Mouse (Mus musculus) CH12.LX (cell line): ENCODE data around the gene P2ry10b. TPM values are rescaled to one million over a fixed set of nuclear protein-coding genes. Genes with fewer than 3 reads are reported as not detected.

Experiments
- DNase-seq: peaks from one replicate; pipeline ENCODE4 v3.0.0-alpha.2; 2013; ENCODE audit errors: extremely low read depth
- H3K27ac ChIP-seq: 2 replicates; pipeline ENCODE4 v1.5.1; 2012; ENCODE audit warnings: low read depth, mild to moderate bottlenecking, control low read depth, moderate library complexity; ENCODE audit not compliant: insufficient read depth
- H3K27me3 ChIP-seq: replicated peaks from 2 replicates; pipeline ENCODE3; 2012; ENCODE audit warnings: inconsistent platforms
- H3K36me3 ChIP-seq, 2 experiments: replicated peaks in 1 of 2; 2 replicates each; pipeline versions ENCODE3 to v1.6.1; 2012; ENCODE audit warnings: inconsistent platforms in 1 of 2, low read length in 1 of 2, mild to moderate bottlenecking in 1 of 2, mixed read lengths in 1 of 2, moderate library complexity in 1 of 2; ENCODE audit not compliant: control insufficient read depth in 1 of 2, insufficient read depth in 1 of 2
- H3K4me1 ChIP-seq, 2 experiments: 2 replicates each; pipeline ENCODE4 v1.6.1; 2012; ENCODE audit warnings: inconsistent platforms in 1 of 2, moderate library complexity in 1 of 2; ENCODE audit not compliant: insufficient read depth in 2 of 2, control insufficient read depth in 1 of 2
- H3K4me2 ChIP-seq: 2 replicates; pipeline ENCODE4 v1.6.1; 2012; ENCODE audit warnings: low read depth, mild to moderate bottlenecking, control low read depth; ENCODE audit not compliant: poor library complexity, insufficient read depth, severe bottlenecking
- H3K4me3 ChIP-seq, 3 experiments: fragments of 150-350 bp in 1 of 3; sonication (generic) in 1 of 3; replicated peaks in 1 of 3; 2 replicates each; pipeline versions ENCODE3 to v1.5.1; 2011 to 2012; ENCODE audit warnings: low read depth in 2 of 3, low read length in 2 of 3, mild to moderate bottlenecking in 2 of 3, moderate library complexity in 2 of 3, control low read depth in 1 of 3, improper control_type of control experiment in 1 of 3, inconsistent platforms in 1 of 3, mixed read lengths in 1 of 3; ENCODE audit not compliant: poor library complexity in 1 of 3
- H3K79me2 ChIP-seq: replicated peaks from 2 replicates; pipeline ENCODE4 v1.6.1; 2012; ENCODE audit warnings: mild to moderate bottlenecking, moderate library complexity; ENCODE audit not compliant: control insufficient read depth, poor library complexity, insufficient read depth, severe bottlenecking; ENCODE audit errors: extremely low read depth
- H3K9ac ChIP-seq: 2 replicates; pipeline ENCODE4 v1.6.1; 2012; ENCODE audit warnings: low read depth, mild to moderate bottlenecking, control low read depth, moderate library complexity; ENCODE audit not compliant: insufficient read depth
- H3K9me3 ChIP-seq: replicated peaks from 2 replicates; pipeline ENCODE3; 2012; ENCODE audit warnings: low read length, inconsistent platforms, mixed read lengths
- CHD1 ChIP-seq: IDR thresholded peaks from 2 replicates; pipeline ENCODE4 v1.6.1; 2012; ENCODE audit warnings: low read depth, low read length, improper control_type of control experiment, inconsistent platforms
- CTCF ChIP-seq, 2 experiments: IDR thresholded peaks in 1 of 2; conservative IDR thresholded peaks in 1 of 2; 2 replicates each; pipeline ENCODE4 v1.5.1; 2011 to 2012; ENCODE audit warnings: low read depth in 2 of 2, low read length in 2 of 2, improper control_type of control experiment in 1 of 2, inconsistent platforms in 1 of 2, mild to moderate bottlenecking in 1 of 2, moderate library complexity in 1 of 2
- ELF1 ChIP-seq: IDR thresholded peaks from 2 replicates; pipeline ENCODE4 v1.6.1; 2014; ENCODE audit warnings: low read depth, mild to moderate bottlenecking, inconsistent platforms, low read length, improper control_type of control experiment
- EP300 ChIP-seq: IDR thresholded peaks from 2 replicates; pipeline ENCODE4 v1.6.1; 2011; ENCODE audit warnings: low read length, improper control_type of control experiment
- ETS1 ChIP-seq: conservative IDR thresholded peaks from 2 replicates; pipeline ENCODE4 v1.6.1; 2012; ENCODE audit warnings: low read depth, mild to moderate bottlenecking, inconsistent platforms, low read length, improper control_type of control experiment, moderate library complexity
- GABPA ChIP-seq: IDR thresholded peaks from 2 replicates; pipeline ENCODE4 v1.6.1; 2012; ENCODE audit warnings: low read depth, low read length, improper control_type of control experiment, inconsistent platforms; ENCODE audit not compliant: insufficient replicate concordance
- HCFC1 ChIP-seq: IDR thresholded peaks from 2 replicates; pipeline ENCODE4 v1.6.1; 2012; ENCODE audit warnings: low read depth, mild to moderate bottlenecking, inconsistent platforms, low read length, improper control_type of control experiment
- IRF4 ChIP-seq: IDR thresholded peaks from 2 replicates; pipeline ENCODE4 v1.6.1; 2014; ENCODE audit warnings: low read depth, mild to moderate bottlenecking, inconsistent platforms, low read length, improper control_type of control experiment
- JUN ChIP-seq: IDR thresholded peaks from 2 replicates; pipeline ENCODE4 v1.6.1; 2011; ENCODE audit warnings: low read depth, mild to moderate bottlenecking, low read length, improper control_type of control experiment, moderate library complexity; ENCODE audit not compliant: insufficient read depth
- JUND ChIP-seq: conservative IDR thresholded peaks from 2 replicates; pipeline ENCODE4 v1.6.1; 2011; ENCODE audit warnings: low read depth, low read length, improper control_type of control experiment
- POLR2A ChIP-seq: IDR thresholded peaks from 2 replicates; pipeline ENCODE4 v1.6.1; 2011; ENCODE audit warnings: low read depth, mild to moderate bottlenecking, improper control_type of control experiment, low read length
- POLR2AphosphoS2 ChIP-seq: IDR thresholded peaks from 2 replicates; pipeline ENCODE4 v1.6.1; 2011; ENCODE audit warnings: low read depth, low read length, improper control_type of control experiment
- RCOR1 ChIP-seq: conservative IDR thresholded peaks from 2 replicates; pipeline ENCODE4 v1.6.1; 2012; ENCODE audit warnings: low read depth, mild to moderate bottlenecking, inconsistent platforms, low read length, improper control_type of control experiment
- TBP ChIP-seq: conservative IDR thresholded peaks from 2 replicates; pipeline ENCODE4 v1.6.1; 2011; ENCODE audit warnings: low read depth, low read length, improper control_type of control experiment
- UBTF ChIP-seq: IDR thresholded peaks from 2 replicates; pipeline ENCODE4 v1.6.1; 2012; ENCODE audit warnings: low read depth, mild to moderate bottlenecking, inconsistent platforms, low read length, improper control_type of control experiment, moderate library complexity
- ZC3H11A ChIP-seq: IDR thresholded peaks from 2 replicates; pipeline ENCODE4 v1.6.1; 2012; ENCODE audit warnings: low read depth, mild to moderate bottlenecking, inconsistent platforms, low read length, improper control_type of control experiment
- ZKSCAN1 ChIP-seq: IDR thresholded peaks from 2 replicates; pipeline ENCODE4 v1.6.1; 2012; ENCODE audit warnings: low read depth, inconsistent platforms, low read length, improper control_type of control experiment, borderline replicate concordance
- dilution Hi-C: fragments of 300-500 bp; cut with MboI; formaldehyde crosslinking; loops from 2 replicates; pipeline ENCODE4 v1.14.3; 2020; ENCODE audit warnings: low sequenced_read_pairs; ENCODE audit not compliant: extremely low pct_unique_long_range_greater_than_20kb, extremely low pct_ligation_motif_present
- in situ Hi-C: fragments of 300-500 bp; cut with MboI; formaldehyde crosslinking; loops from 3 replicates; pipeline ENCODE4 v1.14.3; 2019; ENCODE audit warnings: low sequenced_read_pairs, low pct_ligation_motif_present, low pct_unique_long_range_greater_than_20kb, mixed read lengths
- polyA plus RNA-seq: library from polyadenylated mRNA; unstranded; fragments of >175 nt; gene quantifications from 2 replicates; pipeline ENCODE4 v1.2.1, GENCODE M21; 2012; ENCODE audit warnings: low read depth; ENCODE audit not compliant: insufficient read length
- total RNA-seq, 2 experiments: library from RNA; depleted of rRNA; stranded (reverse); fragments of 300-350 nt in 1 of 2; fragments of >200 nt in 1 of 2; gene quantifications; 2 replicates each; pipeline ENCODE4 v1.2.3; 2012 to 2014

The P2ry10b gene
- total and polyA plus RNA-seq, 3 experiments: 1.2 to 2.7 (median 1.3) TPM

DNA sequence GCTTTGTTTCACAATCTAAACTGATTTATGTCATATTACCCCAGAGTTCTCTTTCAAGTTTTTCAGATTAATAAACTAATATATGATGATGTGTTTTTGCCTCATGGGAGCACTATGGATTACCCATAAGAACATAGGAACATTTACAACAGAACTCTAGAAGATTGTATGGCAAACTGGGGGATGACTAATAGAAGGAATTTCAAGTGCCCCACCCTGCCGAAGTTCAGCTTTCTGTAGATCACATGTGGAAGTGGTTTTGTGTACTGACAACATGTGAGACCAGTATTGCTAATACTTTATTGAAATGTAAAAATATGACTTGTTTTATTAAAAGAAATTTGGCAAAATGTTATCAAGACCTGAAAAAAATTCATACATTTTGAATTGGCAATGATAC, 31.7 kb upstream of the P2ry10b start:
- dilution Hi-C loops (no loop called here), in situ Hi-C loops (no loop called here)
- Histone ChIP-seq H3K4me3 (no peak overlapping the region), H3K4me1 (no peaks in the 10 kb centered on the region), H3K4me2 (no peak overlapping the region), H3K27ac (no peak overlapping the region), H3K36me3 (no peaks in the 10 kb centered on the region), H3K9me3 (no peaks in the 10 kb centered on the region), H3K27me3 (no peaks in the 10 kb centered on the region), H3K9ac (no peak overlapping the region), H3K79me2 (no peaks in the 10 kb centered on the region)
- no peak for DNase-seq
- TF ChIP-seq ZC3H11A: no peak
- no peak for TF ChIP-seq JUND
- TF ChIP-seq RCOR1: no peak
- no peak for TF ChIP-seq POLR2A
- TF ChIP-seq HCFC1: no peak
- TF ChIP-seq POLR2AphosphoS2: no peak

DNA sequence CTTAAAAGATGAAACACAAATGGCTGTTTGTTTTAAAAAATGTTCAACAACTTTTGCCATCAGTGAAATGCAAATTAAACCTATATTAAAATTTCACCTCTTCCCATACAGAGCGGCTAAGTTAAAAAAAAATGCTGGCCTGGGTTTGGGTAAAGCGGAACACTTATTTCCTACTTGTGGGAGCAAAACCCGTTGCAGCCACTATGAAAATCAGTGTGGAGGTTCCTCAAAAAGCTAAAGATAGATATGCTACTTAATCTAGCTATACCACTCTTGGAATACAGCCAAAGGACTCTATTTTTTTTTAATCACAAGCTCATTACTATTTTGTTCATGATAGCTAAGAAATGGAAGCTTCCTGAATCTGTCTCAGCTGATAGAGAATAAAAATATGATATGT, 5.5 kb upstream of the P2ry10b start:
- Histone ChIP-seq H3K4me1 (no peaks in the 10 kb centered on the region), H3K4me2 (no peak overlapping the region), H3K36me3 (no peaks in the 10 kb centered on the region), H3K79me2 (no peaks in the 10 kb centered on the region), H3K4me3 (no peak overlapping the region), H3K9ac (no peak overlapping the region), H3K9me3 (no peaks in the 10 kb centered on the region), H3K27ac (no peak overlapping the region), H3K27me3 (no peaks in the 10 kb centered on the region)
- dilution Hi-C loops (no loop called here), in situ Hi-C loops (no loop called here)
- TF ChIP-seq IRF4: no peak
- no peak for TF ChIP-seq UBTF
- TF ChIP-seq POLR2AphosphoS2: no peak
- no peak for TF ChIP-seq CHD1
- no peak for TF ChIP-seq ZKSCAN1
- no peak for DNase-seq

DNA sequence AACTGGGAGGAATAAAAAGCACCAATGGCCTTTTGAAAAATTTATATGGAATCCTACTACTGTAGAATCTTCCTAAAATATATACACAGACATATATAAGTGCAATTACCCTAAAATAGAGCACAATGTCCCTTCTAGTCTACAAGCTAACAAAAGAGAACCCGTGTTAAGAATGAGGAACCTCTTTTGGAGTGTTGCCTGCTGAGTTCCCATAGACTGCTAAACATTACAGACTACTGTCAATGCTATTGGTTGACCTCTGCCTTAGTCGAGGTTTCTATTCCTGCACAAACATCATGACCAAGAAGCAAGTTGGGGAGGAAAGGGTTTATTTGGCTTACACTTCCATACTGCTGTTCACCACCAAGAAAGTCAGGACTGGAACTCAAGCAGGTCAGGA, 4.8 kb upstream of the P2ry10b start:
- Histone ChIP-seq H3K27me3 (no peaks in the 10 kb centered on the region), H3K4me3 (no peak overlapping the region), H3K36me3 (no peaks in the 10 kb centered on the region), H3K27ac (no peak overlapping the region), H3K4me1 (no peaks in the 10 kb centered on the region), H3K4me2 (no peak overlapping the region), H3K9me3 (no peaks in the 10 kb centered on the region), H3K9ac (no peak overlapping the region), H3K79me2 (no peaks in the 10 kb centered on the region)
- dilution Hi-C loops: no loop called here
- in situ Hi-C loops: no loop called here
- no peak for TF ChIP-seq CTCF (conservative IDR thresholded peaks at IDR 0.05 in 1 of 2, IDR thresholded peaks at IDR 0.05 in 1 of 2; ENCODE audit: low read depth in 2 of 2, low read length in 2 of 2)
- TF ChIP-seq IRF4: no peak
- no peak for TF ChIP-seq TBP
- no peak for TF ChIP-seq GABPA
- no peak for TF ChIP-seq ELF1
- TF ChIP-seq ETS1: no peak
- no peak for TF ChIP-seq HCFC1
- no peak for TF ChIP-seq JUN
- TF ChIP-seq EP300: no peak
- no peak for DNase-seq
